Mouse (Mus musculus): ENCODE data around the gene Tbck. TPM values are rescaled to one million over a fixed set of nuclear protein-coding genes. Genes with fewer than 3 reads are reported as not detected.

Tbck gene
- 10 to 100 TPM; 12.1 to 14.5 (median 13.9) TPM for total RNA-seq (2022)

GRCm38 (mm10) chr3:132683447-132684230 is at the start of gene Tbck:
Gene Tbck (plus strand): TSS chr3:132684144.
- peak; percentile 92 for DNase-seq (ENCODE audit: low spot score)

GRCm38 (mm10) chr3:132637080-132637479 is 46.9 kb upstream of the Tbck start:
- no peak for DNase-seq (ENCODE audit: low spot score)

GRCm38 (mm10) chr3:132644071-132644470 is 39.9 kb upstream of the Tbck start:
- no peak for DNase-seq (ENCODE audit: low spot score)

DNA sequence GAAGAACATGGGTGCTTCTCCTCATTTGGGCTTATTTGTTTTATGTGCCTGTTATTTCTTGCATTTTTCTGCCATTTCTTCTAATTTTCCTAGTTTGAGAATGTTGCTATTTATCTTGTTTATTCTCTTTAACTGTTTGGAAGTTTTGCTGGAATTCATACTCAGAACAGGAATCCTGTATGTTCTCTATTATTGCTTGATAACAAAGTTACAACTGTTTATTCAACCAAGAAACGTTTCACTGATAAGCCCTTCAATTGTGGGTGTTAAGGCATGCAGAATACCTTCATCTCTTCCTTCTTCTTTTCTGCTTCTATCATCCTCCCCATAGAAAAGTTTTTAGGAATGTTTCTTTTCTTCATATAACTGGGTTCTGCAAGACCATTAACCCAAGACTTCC is 37.1 kb upstream of the Tbck start:
- DNase-seq (ENCODE audit: low spot score): no peak

DNA sequence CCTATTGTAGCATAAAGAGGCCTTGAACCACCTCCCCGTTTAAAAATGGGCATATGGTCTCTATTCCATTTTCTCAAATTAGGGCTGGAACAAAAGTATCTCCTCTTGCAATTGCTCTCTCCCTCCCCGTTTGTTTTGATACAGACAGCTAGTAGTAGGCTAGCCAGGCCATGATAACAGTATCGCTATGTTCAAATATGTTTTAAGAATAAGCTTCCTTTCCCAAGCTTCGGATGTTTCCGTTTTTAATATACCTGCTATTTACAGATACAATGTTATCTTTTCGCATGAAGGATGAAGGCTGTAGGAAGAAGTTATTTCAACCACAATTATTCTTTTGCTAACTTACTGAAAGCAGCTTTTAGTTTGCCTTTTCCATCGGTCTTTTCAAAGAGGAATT is 34.6 kb upstream of the Tbck start:
- DNase-seq (ENCODE audit: low spot score): no peak

GRCm38 (mm10) chr3:132650191-132650590 is 33.8 kb upstream of the Tbck start:
- no peak for DNase-seq (ENCODE audit: low spot score)

- peak; percentile 46 for DNase-seq (ENCODE audit: low spot score)
These were observed 32.2 kb upstream of the Tbck start for GRCm38 (mm10) chr3:132651776-132652175.

- DNase-seq (ENCODE audit: low spot score): no peak
These were observed 30.0 kb upstream of the Tbck start for GRCm38 (mm10) chr3:132653959-132654358.

- DNase-seq (ENCODE audit: low spot score): no peak
These were observed 28.0 kb upstream of the Tbck start for GRCm38 (mm10) chr3:132655955-132656354.

DNA sequence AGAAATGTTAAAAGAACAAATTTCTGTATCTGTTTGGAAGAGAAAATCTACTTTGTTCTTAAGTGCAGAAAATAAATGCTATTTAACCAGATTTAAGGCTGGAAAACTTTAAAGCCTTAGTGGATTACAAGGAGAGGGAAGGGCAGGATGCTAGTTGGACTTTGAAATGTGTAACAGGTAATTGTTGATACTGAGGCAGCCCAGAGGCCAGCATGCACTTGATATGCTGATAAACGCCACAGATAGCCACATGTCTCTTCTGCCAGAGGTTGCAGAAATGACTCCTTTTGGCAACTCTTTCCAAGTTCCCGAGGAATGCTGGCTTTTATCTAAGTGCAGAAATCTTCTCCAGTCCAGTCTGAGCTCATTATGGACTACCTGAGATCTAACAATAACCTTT is 6.5 kb upstream of the Tbck start:
- DNase-seq (ENCODE audit: low spot score): no peak

DNA sequence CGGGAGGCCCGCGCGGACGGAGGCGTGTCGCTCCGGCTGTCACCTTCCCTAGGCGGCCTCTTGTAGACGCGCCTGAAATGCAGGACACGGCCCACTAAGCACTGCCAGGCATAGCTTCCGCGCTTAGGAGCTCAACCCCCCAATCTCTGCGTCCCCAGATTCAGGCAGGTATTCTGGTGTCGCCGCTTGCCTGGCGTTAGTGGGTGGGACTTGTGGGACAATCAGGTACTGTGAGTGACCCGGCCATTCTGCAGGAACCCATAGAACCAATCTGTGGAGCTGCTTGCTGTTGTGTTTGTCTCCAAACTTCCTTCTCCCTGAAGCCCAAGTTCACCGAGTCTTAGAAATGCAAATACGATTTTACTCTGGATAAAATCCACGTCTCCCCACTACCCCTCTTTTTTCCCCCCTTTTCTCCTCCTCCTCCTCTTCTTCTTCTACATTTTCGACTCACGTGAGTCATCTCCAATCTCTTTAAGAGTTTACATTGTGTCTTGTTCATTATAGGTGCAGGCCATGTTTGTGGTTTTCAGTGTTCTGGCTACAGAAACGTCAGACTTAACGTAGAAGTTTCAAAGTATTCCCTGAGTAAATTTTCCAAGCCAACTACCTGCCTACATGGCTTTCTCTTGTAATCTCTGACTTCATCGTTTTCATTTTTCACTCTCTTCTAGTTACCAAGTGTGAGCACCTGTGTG is 436 bp downstream of the Tbck start, which contains the start of gene Aimp1:
TSS of gene Aimp1 (minus strand) at position 140 of the 698 bp plus-strand sequence.
- no peak for DNase-seq (ENCODE audit: low spot score)

GRCm38 (mm10) chr3:132701368-132701767 is 17.4 kb downstream of the Tbck start:
- DNase-seq (ENCODE audit: low spot score): no peak

GRCm38 (mm10) chr3:132704216-132704615 is 20.3 kb downstream of the Tbck start:
- no peak for DNase-seq (ENCODE audit: low spot score)

DNA sequence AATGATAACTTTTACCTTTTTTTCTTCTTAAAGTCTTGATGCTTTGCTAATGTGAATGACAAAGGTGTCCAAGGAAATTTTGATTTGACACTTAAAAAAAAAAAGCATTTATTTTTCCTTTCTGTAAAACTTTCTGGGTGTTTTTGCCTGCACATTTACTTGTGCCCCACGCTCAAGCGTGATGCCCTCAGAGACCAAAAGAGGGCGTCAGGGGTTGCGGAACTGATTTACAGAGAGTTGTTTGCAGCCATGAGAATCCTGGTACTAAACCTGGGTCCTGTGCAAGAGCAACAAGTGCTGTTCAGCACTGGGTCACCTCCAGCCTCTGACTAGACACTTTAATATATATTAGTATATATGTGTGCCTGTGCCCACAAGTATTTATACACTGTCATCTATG is 23.0 kb downstream of the Tbck start:
- no peak for DNase-seq (ENCODE audit: low spot score)

- no peak for DNase-seq (ENCODE audit: low spot score)
These were observed 30.0 kb downstream of the Tbck start for GRCm38 (mm10) chr3:132713913-132714312.

- DNase-seq (ENCODE audit: low spot score): no peak
These were observed 33.4 kb downstream of the Tbck start for GRCm38 (mm10) chr3:132717316-132717715.

DNA sequence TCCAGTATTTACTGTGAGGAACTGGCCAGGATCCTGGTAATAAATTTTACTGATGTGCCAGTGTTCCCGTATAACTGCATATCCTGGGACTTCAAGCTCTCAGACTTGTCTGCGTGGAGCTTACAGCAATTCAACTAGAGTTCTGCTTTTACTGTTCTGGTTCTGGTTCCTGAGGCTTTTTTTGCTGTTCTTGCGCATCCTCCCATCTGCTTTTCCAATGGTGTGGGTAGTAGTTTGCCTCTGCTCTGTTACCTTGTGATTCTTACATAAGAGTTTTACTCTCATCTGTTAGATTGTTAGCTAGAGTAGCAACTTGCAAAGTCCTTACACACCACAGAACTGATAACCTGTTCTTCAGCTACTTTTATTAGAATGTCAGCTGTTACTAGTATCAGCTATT is 40.4 kb downstream of the Tbck start:
- no peak for DNase-seq (ENCODE audit: low spot score)

GRCm38 (mm10) chr3:132744287-132745146 is 60.6 kb downstream of the Tbck start:
- DNase-seq (ENCODE audit: low spot score): no peak

DNA sequence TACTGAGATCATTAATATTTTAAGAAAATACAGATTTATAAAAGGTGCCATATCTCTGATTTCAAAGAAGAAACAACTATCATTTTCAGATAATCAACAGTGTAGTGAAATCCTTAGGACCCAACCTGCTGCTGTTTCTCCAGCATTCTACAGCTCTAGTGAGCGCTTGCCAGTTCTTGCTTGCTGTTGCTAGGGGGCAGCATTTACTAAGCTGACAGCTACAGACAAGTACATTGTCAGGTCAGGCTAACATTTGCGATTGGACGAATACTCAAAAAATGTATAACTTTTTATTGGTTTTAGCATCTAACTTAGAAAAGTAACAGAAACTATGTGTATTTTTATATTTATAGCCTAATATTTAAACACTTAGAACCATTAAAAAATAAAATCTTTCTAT is 63.1 kb downstream of the Tbck start:
- DNase-seq (ENCODE audit: low spot score): peak; percentile 50

GRCm38 (mm10) chr3:132747766-132748165 is 63.8 kb downstream of the Tbck start:
- DNase-seq (ENCODE audit: low spot score): no peak

DNA sequence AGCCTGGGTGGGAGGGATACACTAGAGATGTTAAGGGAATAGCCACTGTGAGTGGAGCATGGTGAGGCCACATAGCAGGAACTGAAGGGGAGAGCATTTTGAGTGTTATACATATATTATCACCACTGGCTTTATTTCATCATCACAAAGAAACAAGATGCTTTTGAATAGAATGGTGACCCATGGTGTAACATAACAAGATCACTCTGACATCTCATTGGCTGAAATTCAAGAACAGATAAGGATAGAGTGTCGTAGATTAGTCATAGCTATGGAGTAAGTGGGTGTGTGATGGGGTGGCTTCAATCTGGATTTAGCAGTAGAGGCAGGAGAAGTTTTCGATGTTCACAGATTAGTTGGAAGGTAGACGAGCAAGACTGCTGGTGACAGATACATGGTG is 64.8 kb downstream of the Tbck start:
- no peak for DNase-seq (ENCODE audit: low spot score)

DNA sequence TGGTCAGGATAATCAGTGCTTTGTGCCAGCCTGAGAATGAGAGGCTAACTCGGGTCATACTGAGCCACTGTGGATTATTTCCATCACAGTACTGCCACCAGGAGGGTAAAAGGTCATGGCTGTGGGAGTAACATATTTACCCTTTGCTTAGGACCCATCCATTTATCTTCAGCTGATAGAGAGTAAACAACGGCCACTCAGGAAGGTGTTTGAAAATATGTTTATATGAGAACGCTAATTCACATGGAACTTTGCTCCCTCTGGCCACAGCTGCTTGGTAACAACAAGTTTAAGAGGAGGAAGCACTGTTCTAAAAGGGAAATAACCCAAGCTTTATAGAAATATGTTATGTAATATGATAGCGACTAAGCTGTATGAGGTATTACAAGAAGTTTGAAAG is 68.8 kb downstream of the Tbck start:
- DNase-seq (ENCODE audit: low spot score): no peak

All from heart, adult 8-10 months (tissue).